Mouse (Mus musculus): ENCODE measurements around the gene Nfatc2. TPM values are rescaled to one million over a fixed set of nuclear protein-coding genes. Genes with fewer than 3 reads are reported as not detected.

The Nfatc2 gene
- total RNA-seq, 1 experiment from 2014 or later, result 1.3 TPM

GRCm38 (mm10) chr2:168580295-168580915 lies 21.1 kb downstream of the Nfatc2 start:
- no peak for ATAC-seq (replicated peaks; ENCODE audit: low read depth, poor library complexity, severe bottlenecking)

- ATAC-seq (replicated peaks; ENCODE audit: low read depth, poor library complexity, severe bottlenecking), result no peak
These were observed 21.8 kb downstream of the Nfatc2 start for GRCm38 (mm10) chr2:168579601-168580130.

GRCm38 (mm10) chr2:168579109-168579508 lies 22.3 kb downstream of the Nfatc2 start:
- peak; percentile 43 for ATAC-seq (replicated peaks; ENCODE audit: low read depth, poor library complexity, severe bottlenecking)

- no peak for ATAC-seq (replicated peaks; ENCODE audit: low read depth, poor library complexity, severe bottlenecking)
These were observed 23.3 kb downstream of the Nfatc2 start for GRCm38 (mm10) chr2:168578132-168578531.

- no peak for ATAC-seq (replicated peaks; ENCODE audit: low read depth, poor library complexity, severe bottlenecking)
These were observed 24.1 kb downstream of the Nfatc2 start for GRCm38 (mm10) chr2:168577381-168577780.

- no peak for ATAC-seq (replicated peaks; ENCODE audit: low read depth, poor library complexity, severe bottlenecking)
These were observed 25.6 kb downstream of the Nfatc2 start for GRCm38 (mm10) chr2:168575834-168576233.

GRCm38 (mm10) chr2:168574934-168575333 lies 26.5 kb downstream of the Nfatc2 start:
- no peak for ATAC-seq (replicated peaks; ENCODE audit: low read depth, poor library complexity, severe bottlenecking)

- peak; percentile 52 for ATAC-seq (replicated peaks; ENCODE audit: low read depth, poor library complexity, severe bottlenecking)
These were observed 27.6 kb downstream of the Nfatc2 start for GRCm38 (mm10) chr2:168573866-168574265.

- ATAC-seq (replicated peaks; ENCODE audit: low read depth, poor library complexity, severe bottlenecking), result no peak
These were observed 30.2 kb downstream of the Nfatc2 start for GRCm38 (mm10) chr2:168571241-168571640.

- ATAC-seq (replicated peaks; ENCODE audit: low read depth, poor library complexity, severe bottlenecking), result peak; percentile 67
These were observed 35.8 kb downstream of the Nfatc2 start for GRCm38 (mm10) chr2:168565538-168566253.

GRCm38 (mm10) chr2:168563184-168563583 lies 38.3 kb downstream of the Nfatc2 start:
- ATAC-seq (replicated peaks; ENCODE audit: low read depth, poor library complexity, severe bottlenecking), result peak; percentile 63

GRCm38 (mm10) chr2:168557035-168557434 lies 44.4 kb downstream of the Nfatc2 start:
- ATAC-seq (replicated peaks; ENCODE audit: low read depth, poor library complexity, severe bottlenecking), result no peak

- peak; percentile 57 for ATAC-seq (replicated peaks; ENCODE audit: low read depth, poor library complexity, severe bottlenecking)
These were observed 45.4 kb downstream of the Nfatc2 start for GRCm38 (mm10) chr2:168555897-168556670.

GRCm38 (mm10) chr2:168553541-168553961 lies 47.9 kb downstream of the Nfatc2 start:
- peak; percentile 27 for ATAC-seq (replicated peaks; ENCODE audit: low read depth, poor library complexity, severe bottlenecking)

GRCm38 (mm10) chr2:168552405-168552804 lies 49.1 kb downstream of the Nfatc2 start:
- ATAC-seq (replicated peaks; ENCODE audit: low read depth, poor library complexity, severe bottlenecking), result no peak

GRCm38 (mm10) chr2:168551218-168551617 lies 50.2 kb downstream of the Nfatc2 start:
- ATAC-seq (replicated peaks; ENCODE audit: low read depth, poor library complexity, severe bottlenecking), result no peak

GRCm38 (mm10) chr2:168549326-168549725 lies 52.1 kb downstream of the Nfatc2 start:
- no peak for ATAC-seq (replicated peaks; ENCODE audit: low read depth, poor library complexity, severe bottlenecking)

- ATAC-seq (replicated peaks; ENCODE audit: low read depth, poor library complexity, severe bottlenecking), result no peak
These were observed 53.4 kb downstream of the Nfatc2 start for GRCm38 (mm10) chr2:168548008-168548407.

- no peak for ATAC-seq (replicated peaks; ENCODE audit: low read depth, poor library complexity, severe bottlenecking)
These were observed 55.4 kb downstream of the Nfatc2 start for GRCm38 (mm10) chr2:168545901-168546557.

- no peak for ATAC-seq (replicated peaks; ENCODE audit: low read depth, poor library complexity, severe bottlenecking)
These were observed 57.4 kb downstream of the Nfatc2 start for GRCm38 (mm10) chr2:168544102-168544501.
